Mouse (Mus musculus) brain, adult 10 weeks (tissue): ENCODE measurements around the gene 4930578C19Rik. TPM values are rescaled to one million over a fixed set of nuclear protein-coding genes. Genes with fewer than 3 reads are reported as not detected.

Experiments
- polyA plus RNA-seq: library from polyadenylated mRNA; stranded (reverse); fragments of 350-450 nt; fragmentation: Illumina TruSeq; extraction: RNeasy Lipid Tissue Mini Kit (QIAGEN cat#74804); gene quantifications from one replicate; pipeline ENCODE4 v1.2.3, GENCODE M21; 2015; ENCODE audit warnings: low read depth, low replicate concordance

4930578C19Rik gene
- polyA plus RNA-seq = 1.2 TPM

GRCm38 (mm10) chrX:18461198-18461601, at the start of gene 4930578C19Rik:
Gene 4930578C19Rik (minus strand): TSS chrX:18461397.

